Mouse (Mus musculus) G1E-ER4 (cell line): ENCODE data around the gene Cyp3a57. TPM values are rescaled to one million over a fixed set of nuclear protein-coding genes. Genes with fewer than 3 reads are reported as not detected.

Experiments used
- GATA1 ChIP-seq: IDR thresholded peaks from one replicate; pipeline ENCODE4 v1.8.0; 2012; ENCODE audit warnings: low read length, inconsistent platforms
- polyA plus RNA-seq: library from polyadenylated mRNA; stranded (reverse); fragments of >175 nt; gene quantifications from 2 replicates; pipeline ENCODE4 v1.2.3, GENCODE M21; 2012

Gene Cyp3a57
- not detected in 2 replicates for polyA plus RNA-seq

DNA sequence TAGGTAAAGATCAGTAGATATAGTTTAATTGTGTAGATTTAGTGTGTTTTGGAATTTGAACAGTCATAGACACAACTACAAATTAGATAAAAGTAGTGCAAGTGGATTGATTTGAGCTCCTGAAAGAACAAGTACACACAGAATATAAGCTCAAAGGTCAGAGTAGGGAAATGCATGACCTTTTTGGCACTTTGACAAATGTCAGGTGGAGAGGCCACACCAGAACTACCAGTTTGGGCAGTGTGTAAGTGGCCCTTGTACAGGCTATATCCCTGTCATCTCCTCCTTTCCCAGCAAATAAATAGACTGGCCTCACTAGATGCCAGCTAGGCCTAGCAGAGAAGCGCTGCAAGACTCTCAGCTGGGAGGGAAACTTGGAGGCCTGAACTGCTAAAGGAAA lies at the start of gene Cyp3a57:
Gene Cyp3a57, plus strand, starts transcription at position 339 of the 400 bp plus-strand sequence.
- TF ChIP-seq GATA1: no peak

DNA sequence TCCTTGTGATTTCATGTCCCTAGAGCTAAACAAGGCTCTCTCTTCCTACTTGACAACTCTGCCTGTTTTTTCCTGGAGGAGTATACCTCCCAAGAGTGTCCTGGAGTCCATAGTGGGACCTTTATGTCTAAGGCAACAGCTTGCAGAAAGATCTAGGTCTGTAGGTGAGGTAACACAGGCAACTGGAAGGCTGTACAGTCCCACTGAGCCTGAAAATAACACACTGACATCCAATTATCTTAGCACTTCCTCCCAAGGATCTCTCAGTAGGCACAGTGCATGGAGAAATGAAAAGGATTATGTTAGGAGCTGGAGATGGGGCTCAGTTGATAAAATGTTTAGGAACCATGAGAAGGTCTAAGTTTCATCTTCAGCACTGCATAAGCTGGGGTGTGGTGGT lies 44.6 kb upstream of the Cyp3a57 start:
- no peak for TF ChIP-seq GATA1

DNA sequence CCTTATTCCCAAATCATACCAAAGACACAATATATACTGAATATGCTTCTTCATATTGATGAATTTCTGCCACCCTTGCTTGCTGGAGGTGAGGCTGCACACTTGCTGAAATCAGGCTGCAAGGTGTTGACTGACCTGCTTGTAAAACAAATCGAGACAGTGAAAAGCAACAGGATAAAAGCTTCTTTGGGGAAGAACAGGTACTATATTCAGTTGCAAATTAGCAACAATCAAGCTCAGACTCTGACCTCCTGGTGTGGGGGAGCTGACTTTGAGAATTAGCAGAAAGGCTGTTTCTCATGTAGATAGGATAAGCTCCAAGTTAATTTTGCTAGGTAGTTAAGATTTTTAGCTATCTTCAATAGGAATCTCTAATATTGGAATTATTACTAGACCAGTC lies 42.7 kb upstream of the Cyp3a57 start:
- TF ChIP-seq GATA1: no peak

DNA sequence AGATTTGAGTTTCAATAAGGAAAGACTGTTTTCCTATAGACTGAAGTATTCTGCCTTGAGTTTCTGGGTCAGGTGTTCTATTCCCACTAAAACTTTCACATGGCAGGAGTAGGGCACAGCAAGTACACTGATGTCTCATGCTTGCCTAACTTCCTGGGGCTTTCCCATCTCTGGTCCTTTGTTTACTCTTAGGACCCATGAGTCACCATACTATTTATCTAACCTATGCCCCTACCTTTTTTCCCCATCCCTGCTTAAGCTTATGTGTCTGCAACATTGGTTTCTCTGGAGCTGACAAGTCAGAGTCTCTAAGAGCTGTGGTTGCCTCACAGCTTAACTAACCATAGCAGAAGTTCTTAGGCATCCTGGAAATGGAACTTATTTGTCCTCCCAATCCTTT lies 31.2 kb upstream of the Cyp3a57 start:
- no peak for TF ChIP-seq GATA1

DNA sequence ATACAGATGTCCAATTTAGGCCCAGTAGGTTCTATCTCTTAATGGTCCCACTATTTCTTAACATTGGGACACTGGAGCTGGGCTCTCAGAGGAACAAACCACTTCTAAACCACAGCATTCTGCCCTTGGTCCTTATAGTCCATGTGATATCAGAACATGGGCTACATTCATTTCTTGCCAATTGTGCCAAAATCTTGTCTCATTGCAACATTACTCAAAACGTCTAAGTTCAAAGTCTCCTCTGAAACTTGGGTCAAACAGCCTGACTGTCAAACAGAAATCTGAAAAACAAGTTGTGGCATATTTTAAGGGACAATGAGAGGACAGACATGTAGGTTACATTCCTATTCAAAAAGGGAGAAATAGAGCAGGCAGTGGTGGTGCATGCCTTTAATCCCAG lies 27.9 kb upstream of the Cyp3a57 start:
- no peak for TF ChIP-seq GATA1

DNA sequence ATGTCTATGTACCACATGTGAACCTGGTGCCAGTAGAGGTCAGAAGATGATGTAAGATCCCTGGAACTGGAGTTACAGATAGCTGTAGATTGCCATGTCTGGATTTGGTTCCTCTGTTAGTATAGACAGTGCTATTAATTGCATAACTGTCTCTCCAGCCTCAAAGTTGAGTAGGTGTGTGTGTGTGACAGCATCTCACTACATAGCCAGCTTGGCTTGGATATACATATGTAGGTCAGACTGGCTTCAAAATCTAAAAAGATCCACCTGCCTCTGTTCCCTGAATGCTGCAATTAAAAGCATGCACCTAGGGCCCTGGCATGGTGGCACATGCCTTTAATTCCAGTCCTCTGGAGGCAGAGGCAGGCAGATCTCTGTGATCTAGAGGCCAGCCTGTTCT lies 4.6 kb downstream of the Cyp3a57 start:
- TF ChIP-seq GATA1: no peak

DNA sequence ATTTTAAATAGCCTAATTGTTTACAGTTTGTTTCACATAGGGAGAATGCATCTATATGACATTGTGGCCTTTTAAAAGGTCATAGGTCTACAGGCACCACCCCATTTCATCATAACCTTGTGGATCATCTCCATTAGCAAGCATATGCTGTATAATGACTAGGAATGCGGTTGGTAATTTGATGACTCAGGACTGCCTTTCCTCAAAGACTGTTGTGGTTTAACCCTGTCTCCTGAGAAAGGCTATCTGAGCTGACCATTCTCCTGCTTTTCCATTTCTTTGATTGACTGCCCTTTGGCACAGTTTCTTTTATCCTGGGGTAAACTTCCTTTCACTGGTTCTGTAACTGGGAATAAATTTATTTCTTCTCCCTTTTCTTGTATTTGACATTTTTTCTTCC lies 8.0 kb downstream of the Cyp3a57 start:
- TF ChIP-seq GATA1: no peak

DNA sequence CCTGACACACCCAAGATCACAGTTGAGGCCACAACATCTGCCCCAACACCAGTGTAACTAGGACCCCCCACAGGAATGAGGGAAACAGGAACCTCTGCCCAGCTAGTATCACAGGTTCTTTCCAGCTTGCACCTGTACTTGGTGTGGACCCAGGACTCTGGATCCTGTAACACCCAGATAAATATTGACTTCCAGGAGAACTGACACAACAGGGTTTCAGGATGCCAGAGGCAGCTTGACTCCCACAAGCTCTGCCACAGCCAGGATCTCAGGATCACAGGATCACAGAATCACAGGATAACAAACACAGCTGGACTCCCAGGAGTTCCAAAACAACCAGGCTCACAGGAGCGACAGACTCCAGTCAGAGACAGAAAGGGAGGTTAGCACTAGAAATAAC lies 77.2 kb downstream of the Cyp3a57 start:
- no peak for TF ChIP-seq GATA1

DNA sequence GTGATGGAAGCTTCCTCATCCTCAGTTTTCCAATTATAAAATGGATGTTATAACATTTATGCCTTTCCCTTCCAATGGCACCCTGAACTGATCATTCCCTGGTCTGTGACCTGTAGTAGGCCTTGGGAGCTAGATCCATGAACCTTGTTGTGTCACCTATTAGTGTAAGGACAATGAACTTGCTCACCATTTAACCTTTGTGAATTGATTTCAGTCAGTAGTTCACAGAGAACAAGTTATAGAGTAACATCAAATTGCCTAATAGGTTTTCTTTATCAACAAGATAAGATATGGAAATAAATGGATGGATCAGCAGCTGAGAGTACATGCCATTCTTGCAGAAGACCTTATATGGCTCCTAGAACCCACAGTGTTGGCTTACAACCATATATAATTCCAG lies 85.9 kb downstream of the Cyp3a57 start:
- no peak for TF ChIP-seq GATA1

DNA sequence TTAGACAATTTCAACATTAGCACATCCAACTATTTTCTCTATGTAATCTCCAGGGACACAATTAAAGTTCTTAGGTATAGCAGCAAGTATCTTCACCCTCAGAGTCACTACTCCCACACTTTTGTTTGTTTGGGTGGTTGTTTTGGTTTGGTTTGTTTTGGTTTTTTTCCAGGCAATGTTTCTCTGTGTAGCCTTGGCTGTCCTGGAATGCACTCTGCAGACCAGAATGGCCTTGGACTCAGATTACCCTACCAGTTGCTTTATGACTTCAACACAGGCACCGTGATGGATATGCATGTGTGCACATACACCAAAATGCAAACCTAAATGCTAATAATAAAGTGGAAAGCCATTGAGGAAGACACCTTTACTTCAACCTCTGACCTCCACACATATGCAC lies 88.6 kb downstream of the Cyp3a57 start:
- no peak for TF ChIP-seq GATA1

Other genes starting within 250 kb of the Cyp3a57 start
- 1,143 and 1,353 TPM in 2 replicates for gene Arpc1b, start 231.1 kb upstream of the Cyp3a57 start, polyA plus RNA-seq
- 191 and 266 TPM in 2 replicates for gene Pdap1, start 205.0 kb upstream of the Cyp3a57 start, polyA plus RNA-seq
- gene Bud31, start 204.9 kb upstream of the Cyp3a57 start, polyA plus RNA-seq: 3.4 and 3.6 TPM in 2 replicates
- 19.6 and 19.7 TPM in 2 replicates for gene Ptcd1, start 178.2 kb upstream of the Cyp3a57 start, polyA plus RNA-seq
- 89.0 and 101 TPM in 2 replicates for gene Cpsf4, start 178.1 kb upstream of the Cyp3a57 start, polyA plus RNA-seq
- gene Atp5j2, start 153.2 kb upstream of the Cyp3a57 start, polyA plus RNA-seq: 20.2 and 83.7 TPM in 2 replicates
- gene Zkscan14, start 143.4 kb upstream of the Cyp3a57 start, polyA plus RNA-seq: 2.3 TPM in 2 replicates
- 1.5 and 3.1 TPM in 2 replicates for gene Zkscan5, start 140.7 kb upstream of the Cyp3a57 start, polyA plus RNA-seq
- 23.3 and 25.7 TPM in 2 replicates for gene Zfp655, start 113.6 kb upstream of the Cyp3a57 start, polyA plus RNA-seq
- 32.8 and 38.1 TPM in 2 replicates for gene Zscan25, start 64.8 kb upstream of the Cyp3a57 start, polyA plus RNA-seq
- gene Cyp3a16, start 124.4 kb downstream of the Cyp3a57 start, polyA plus RNA-seq: not detected in 2 replicates
- not detected in 2 replicates for gene Cyp3a41b, start 239.5 kb downstream of the Cyp3a57 start, polyA plus RNA-seq